Mouse (Mus musculus) right cerebral cortex, adult 2 months (tissue): ENCODE results near the gene Fam104a.
"Not testable (repeated sequence)": the region's sequence is repeated elsewhere in the genome, so short reads cannot be mapped to it uniquely, and the experiment has no call there.

Experiments used
- DNase-seq, 2 experiments: peaks; one replicate each; pipeline ENCODE4 v3.0.0; 2021 to 2022; ENCODE audit warnings: low spot score in 2 of 2

Fam104a gene

GRCm38 (mm10) chr11:113666205-113666604 lies 17.8 kb downstream of the Fam104a start:
- DNase-seq: no peak

GRCm38 (mm10) chr11:113664279-113664678 lies 19.7 kb downstream of the Fam104a start:
- no peak for DNase-seq

- DNase-seq: no peak
Observed at GRCm38 (mm10) chr11:113661835-113662351, 22.1 kb downstream of the Fam104a start.

- DNase-seq: no peak
Observed at GRCm38 (mm10) chr11:113660940-113661339, 23.0 kb downstream of the Fam104a start.

GRCm38 (mm10) chr11:113660213-113660612 lies 23.7 kb downstream of the Fam104a start:
- not testable (repeated sequence) for DNase-seq

GRCm38 (mm10) chr11:113658763-113659162 lies 25.2 kb downstream of the Fam104a start:
- no peak for DNase-seq

- no peak for DNase-seq
Observed at GRCm38 (mm10) chr11:113658319-113658718, 25.6 kb downstream of the Fam104a start.

GRCm38 (mm10) chr11:113657221-113657620 lies 26.7 kb downstream of the Fam104a start:
- DNase-seq: no peak

GRCm38 (mm10) chr11:113656511-113656932 lies 27.4 kb downstream of the Fam104a start:
- no peak for DNase-seq

- peak in 1 of 2 experiments; percentile 68 for DNase-seq
Observed at GRCm38 (mm10) chr11:113654561-113655270, 29.2 kb downstream of the Fam104a start.

GRCm38 (mm10) chr11:113654105-113654504 lies 29.9 kb downstream of the Fam104a start:
- DNase-seq: no peak

GRCm38 (mm10) chr11:113652516-113652915 lies 31.4 kb downstream of the Fam104a start:
- DNase-seq: no peak

- no peak for DNase-seq
Observed at GRCm38 (mm10) chr11:113651907-113652273, 32.1 kb downstream of the Fam104a start.

GRCm38 (mm10) chr11:113651206-113651906 lies 32.6 kb downstream of the Fam104a start:
- no peak for DNase-seq

- DNase-seq: peak in 1 of 2 experiments; percentile 74
Observed at GRCm38 (mm10) chr11:113649353-113650210, 34.4 kb downstream of the Fam104a start, which contains the start of gene Slc39a11. Gene Slc39a11 (minus strand): TSS chr11:113650079.

- no peak for DNase-seq
Observed at GRCm38 (mm10) chr11:113648690-113649352, 35.1 kb downstream of the Fam104a start, which contains the start of gene Cog1. Gene Cog1 (plus strand): TSS chr11:113649169.

- DNase-seq: peak; percentile 77 to 87
Observed at GRCm38 (mm10) chr11:113648152-113648551, 35.8 kb downstream of the Fam104a start.

GRCm38 (mm10) chr11:113645181-113645580 lies 38.8 kb downstream of the Fam104a start:
- no peak for DNase-seq

GRCm38 (mm10) chr11:113638680-113639079 lies 45.3 kb downstream of the Fam104a start:
- no peak for DNase-seq

- no peak for DNase-seq
Observed at GRCm38 (mm10) chr11:113634699-113635121, 49.2 kb downstream of the Fam104a start.

GRCm38 (mm10) chr11:113633398-113633797 lies 50.6 kb downstream of the Fam104a start:
- DNase-seq: no peak
